Mouse (Mus musculus) liver, embryonic 11.5 days (tissue): ENCODE data around the gene Olfr1000. TPM values are rescaled to one million over a fixed set of nuclear protein-coding genes. Genes with fewer than 3 reads are reported as not detected.
"Not testable (repeated sequence)": the region's sequence is repeated elsewhere in the genome, so short reads cannot be mapped to it uniquely, and the experiment has no call there.

Experiments used
- ATAC-seq: fragments of 200-750 bp; cut with Nextera tagmentation; replicated peaks from 2 replicates; pipeline ENCODE4 v1.8.0; 2017; ENCODE audit warnings: moderate number of reproducible peaks, mild to moderate bottlenecking, moderate TSS enrichment, moderate library complexity; ENCODE audit not compliant: low FRiP score
- DNase-seq: peaks from one replicate; pipeline ENCODE4 v3.0.0-alpha.2; 2017; ENCODE audit warnings: low spot score
- H3K27ac ChIP-seq: fragments of 300-500 bp; sonication (generic); 2 replicates; pipeline ENCODE4 v1.5.1; 2014; ENCODE audit warnings: mild to moderate bottlenecking, low read depth, low read length, control low read depth
- H3K27me3 ChIP-seq: fragments of 300-500 bp; sonication (generic); replicated peaks from 2 replicates; pipeline ENCODE4 v1.6.1; 2014; ENCODE audit warnings: low read length, mixed read lengths; ENCODE audit not compliant: control insufficient read depth, insufficient read depth
- H3K36me3 ChIP-seq: fragments of 300-500 bp; sonication (generic); 2 replicates; pipeline ENCODE4 v1.6.1; 2014; ENCODE audit warnings: mild to moderate bottlenecking, low read length, moderate library complexity, mixed read lengths; ENCODE audit not compliant: control insufficient read depth, insufficient read depth
- H3K4me1 ChIP-seq: fragments of 300-500 bp; sonication (generic); replicated peaks from 2 replicates; pipeline ENCODE4 v1.6.1; 2014; ENCODE audit warnings: low read length, mixed read lengths; ENCODE audit not compliant: control insufficient read depth, insufficient read depth
- H3K4me2 ChIP-seq: fragments of 300-500 bp; sonication (generic); 2 replicates; pipeline ENCODE4 v1.6.1; 2014; ENCODE audit warnings: mild to moderate bottlenecking, control low read depth, moderate library complexity
- H3K4me3 ChIP-seq: fragments of 300-500 bp; sonication (generic); 2 replicates; pipeline ENCODE4 v1.5.1; 2014; ENCODE audit warnings: low read depth, low read length, control low read depth
- H3K9ac ChIP-seq: fragments of 300-500 bp; sonication (generic); 2 replicates; pipeline ENCODE4 v1.6.1; 2014; ENCODE audit warnings: low read depth, low read length, control low read depth
- H3K9me3 ChIP-seq: fragments of 300-500 bp; sonication (generic); 2 replicates; pipeline ENCODE4 v1.6.1; 2016; ENCODE audit warnings: low read length, inconsistent platforms, mixed read lengths; ENCODE audit not compliant: control insufficient read depth
- WGBS: fragments of 180-500 bp; shearing (Covaris S2); extraction: QIAGEN DNeasy Blood & Tissue Kit; methylation state at CpG from one replicate; pipeline ENCODE4 v1.1.7; 2014; 5-methylcytosine and 5-hydroxymethylcytosine counted together
- polyA plus RNA-seq: library from polyadenylated mRNA; unstranded; fragments of >200 nt; fragmentation: Nextera tagmentation; extraction: Ambion mirVana; gene quantifications from 2 replicates; pipeline ENCODE4 v1.2.1, GENCODE M21; 2014

The Olfr1000 gene
- polyA plus RNA-seq = not detected in 2 replicates

- Histone ChIP-seq H3K9ac (no peak within 1 kb of the TSS), H3K9me3 (no peaks in the 10 kb centered on the region), H3K4me2 (no peak within 1 kb of the TSS), H3K36me3 (no peaks in the 10 kb centered on the region), H3K4me3 (no peak within 1 kb of the TSS), H3K27me3 (no peaks in the 10 kb centered on the region), H3K27ac (no peak within 1 kb of the TSS), H3K4me1 (no peaks in the 10 kb centered on the region)
- 47% methylated on average over 1 of the region's 1 CpGs for WGBS
- ATAC-seq (no peak), DNase-seq (no peak)
These were observed at the start of gene Olfr1000 for GRCm38 (mm10) chr2:85611803-85612202. TSS of gene Olfr1000 (minus strand) at chr2:85611903.

GRCm38 (mm10) chr2:85650604-85651003 lies 38.9 kb upstream of the Olfr1000 start, which contains the start of gene Olfr1002:
TSS of gene Olfr1002 (minus strand) at chr2:85650704.
- ATAC-seq (no peak), DNase-seq (no peak)
- Histone ChIP-seq H3K4me2 (no peak within 1 kb of the TSS), H3K9me3 (no peaks in the 10 kb centered on the region), H3K9ac (no peak within 1 kb of the TSS), H3K36me3 (no peaks in the 10 kb centered on the region), H3K27me3 (no peaks in the 10 kb centered on the region), H3K27ac (no peak within 1 kb of the TSS), H3K4me1 (no peaks in the 10 kb centered on the region), H3K4me3 (no peak within 1 kb of the TSS)
- 86% methylated on average over 1 of the region's 1 CpGs for WGBS

GRCm38 (mm10) chr2:85588648-85589047 lies 23.1 kb downstream of the Olfr1000 start, which contains the start of gene Olfr998:
TSS of gene Olfr998 (plus strand) at chr2:85588948.
- H3K9ac ChIP-seq, H3K27ac ChIP-seq, DNase-seq, H3K4me3 ChIP-seq, H3K9me3 ChIP-seq, H3K36me3 ChIP-seq, H3K27me3 ChIP-seq, H3K4me2 ChIP-seq, H3K4me1 ChIP-seq, ATAC-seq: not testable (repeated sequence)
- 81% methylated on average over 2 of the region's 2 CpGs for WGBS

GRCm38 (mm10) chr2:85578915-85579314 lies 32.8 kb downstream of the Olfr1000 start, which contains the start of gene Olfr996:
TSS of gene Olfr996 (plus strand) at chr2:85579215.
- no peak within 1 kb of the TSS for H3K4me2 ChIP-seq
- no peak for ATAC-seq
- H3K36me3 ChIP-seq = no peaks in the 10 kb centered on the region
- no peaks in the 10 kb centered on the region for H3K9me3 ChIP-seq
- H3K4me1 ChIP-seq = no peaks in the 10 kb centered on the region
- H3K9ac ChIP-seq = no peak within 1 kb of the TSS
- no peak for DNase-seq
- H3K4me3 ChIP-seq = no peak within 1 kb of the TSS
- no peaks in the 10 kb centered on the region for H3K27me3 ChIP-seq
- no peak within 1 kb of the TSS for H3K27ac ChIP-seq

- no peak for DNase-seq
These were observed 50.5 kb downstream of the Olfr1000 start for GRCm38 (mm10) chr2:85561187-85561586.

GRCm38 (mm10) chr2:85560226-85560625 lies 51.5 kb downstream of the Olfr1000 start:
- no peaks in the 10 kb centered on the region for H3K4me1 ChIP-seq
- H3K4me2 ChIP-seq = no peak overlapping the region
- H3K27me3 ChIP-seq = no peaks in the 10 kb centered on the region
- H3K9me3 ChIP-seq = no peaks in the 10 kb centered on the region
- DNase-seq = no peak
- H3K27ac ChIP-seq = no peak overlapping the region
- no peak for ATAC-seq
- no peak overlapping the region for H3K4me3 ChIP-seq
- WGBS = 50% methylated on average over 4 of the region's 4 CpGs
- no peaks in the 10 kb centered on the region for H3K36me3 ChIP-seq
- H3K9ac ChIP-seq = no peak overlapping the region

More at GRCm38 (mm10) chr2:85561187-85561586, 50.5 kb downstream of the Olfr1000 start:
- no peak overlapping the region for H3K9ac ChIP-seq
- no peak for ATAC-seq
- no peaks in the 10 kb centered on the region for H3K4me1 ChIP-seq
- H3K36me3 ChIP-seq = no peaks in the 10 kb centered on the region
- no peaks in the 10 kb centered on the region for H3K9me3 ChIP-seq
- H3K27me3 ChIP-seq = no peaks in the 10 kb centered on the region
- no peak overlapping the region for H3K4me3 ChIP-seq
- no peak overlapping the region for H3K27ac ChIP-seq
- no peak overlapping the region for H3K4me2 ChIP-seq
- WGBS = 21% methylated on average over 4 of the region's 4 CpGs

Other genes starting within 250 kb of the Olfr1000 start
- not detected in 2 replicates for gene Olfr988, start 248.7 kb downstream of the Olfr1000 start, polyA plus RNA-seq
- gene Olfr992, start 202.4 kb downstream of the Olfr1000 start, polyA plus RNA-seq = not detected in 2 replicates
- gene Olfr993, start 197.0 kb downstream of the Olfr1000 start, polyA plus RNA-seq = not detected in 2 replicates
- gene Olfr994, start 175.5 kb downstream of the Olfr1000 start, polyA plus RNA-seq = not detected in 2 replicates
- not detected in 2 replicates for gene Olfr995, start 168.3 kb downstream of the Olfr1000 start, polyA plus RNA-seq
- gene 4833423E24Rik, start 92.9 kb downstream of the Olfr1000 start, polyA plus RNA-seq = not detected in 2 replicates
- not detected in 2 replicates for gene Olfr996, start 32.7 kb downstream of the Olfr1000 start, polyA plus RNA-seq
- not detected in 2 replicates for gene Olfr998, start 23.0 kb downstream of the Olfr1000 start, polyA plus RNA-seq
- not detected in 2 replicates for gene Olfr1002, start 38.8 kb upstream of the Olfr1000 start, polyA plus RNA-seq
- not detected in 2 replicates for gene Olfr154, start 52.6 kb upstream of the Olfr1000 start, polyA plus RNA-seq
- gene Olfr1006, start 66.9 kb upstream of the Olfr1000 start, polyA plus RNA-seq = not detected in 2 replicates
- gene Olfr1008, start 77.5 kb upstream of the Olfr1000 start, polyA plus RNA-seq = not detected in 2 replicates
- not detected in 2 replicates for gene Olfr1009, start 103.5 kb upstream of the Olfr1000 start, polyA plus RNA-seq
- not detected in 2 replicates for gene Olfr1012, start 150.9 kb upstream of the Olfr1000 start, polyA plus RNA-seq
- gene Olfr1013, start 155.2 kb upstream of the Olfr1000 start, polyA plus RNA-seq = not detected in 2 replicates
- not detected in 2 replicates for gene Olfr1014, start 160.8 kb upstream of the Olfr1000 start, polyA plus RNA-seq
- gene Olfr1015, start 170.1 kb upstream of the Olfr1000 start, polyA plus RNA-seq = not detected in 2 replicates
- gene Olfr1016, start 190.6 kb upstream of the Olfr1000 start, polyA plus RNA-seq = not detected in 2 replicates
- gene Olfr1018, start 206.6 kb upstream of the Olfr1000 start, polyA plus RNA-seq = not detected in 2 replicates
- gene Olfr1019, start 233.6 kb upstream of the Olfr1000 start, polyA plus RNA-seq = not detected in 2 replicates
- gene Olfr1020, start 235.1 kb upstream of the Olfr1000 start, polyA plus RNA-seq = not detected in 2 replicates